Mouse (Mus musculus) c-Kit-positive CD71-positive TER-119-positive erythroid progenitor cells, embryonic 14.5 days (primary cell): ENCODE measurements around the gene Bcan.
A peak's percentile ranks its signal among the peaks of the same experiment; 100 is the strongest.

ENCODE experiments used
- DNase-seq: peaks from one replicate; pipeline ENCODE4 v3.0.0-alpha.2; 2013; ENCODE audit warnings: low spot score

Bcan gene

GRCm38 (mm10) chr3:87996971-87997614, 2.9 kb downstream of the Bcan start:
- DNase-seq: no peak

GRCm38 (mm10) chr3:87996401-87996800, 3.6 kb downstream of the Bcan start:
- DNase-seq: no peak

GRCm38 (mm10) chr3:87995331-87995730, 4.7 kb downstream of the Bcan start:
- no peak for DNase-seq

- peak; percentile 32 for DNase-seq
These were observed 6.6 kb downstream of the Bcan start for GRCm38 (mm10) chr3:87993436-87993835.

GRCm38 (mm10) chr3:87989935-87990334, 10.1 kb downstream of the Bcan start:
- no peak for DNase-seq

GRCm38 (mm10) chr3:87988068-87988467, 12.0 kb downstream of the Bcan start:
- DNase-seq: no peak

GRCm38 (mm10) chr3:87987633-87988032, 12.4 kb downstream of the Bcan start:
- DNase-seq: peak; percentile 36

GRCm38 (mm10) chr3:87986868-87987267, 13.2 kb downstream of the Bcan start:
- peak; percentile 85 for DNase-seq

GRCm38 (mm10) chr3:87985505-87986320, 14.3 kb downstream of the Bcan start:
- DNase-seq: no peak

GRCm38 (mm10) chr3:87984094-87984493, 15.9 kb downstream of the Bcan start:
- no peak for DNase-seq

GRCm38 (mm10) chr3:87983627-87984026, 16.4 kb downstream of the Bcan start:
- DNase-seq: no peak

GRCm38 (mm10) chr3:87982836-87983601, 17.0 kb downstream of the Bcan start:
- no peak for DNase-seq

GRCm38 (mm10) chr3:87981894-87982835, 17.9 kb downstream of the Bcan start:
- DNase-seq: no peak

- no peak for DNase-seq
These were observed 18.7 kb downstream of the Bcan start for GRCm38 (mm10) chr3:87981214-87981760.

GRCm38 (mm10) chr3:87980728-87981127, 19.3 kb downstream of the Bcan start:
- no peak for DNase-seq

GRCm38 (mm10) chr3:87980085-87980484, 19.9 kb downstream of the Bcan start:
- DNase-seq: no peak

GRCm38 (mm10) chr3:87979493-87979892, 20.5 kb downstream of the Bcan start:
- DNase-seq: no peak

- DNase-seq: no peak
These were observed 25.5 kb downstream of the Bcan start for GRCm38 (mm10) chr3:87974381-87974987.

- no peak for DNase-seq
These were observed 26.2 kb downstream of the Bcan start for GRCm38 (mm10) chr3:87973593-87974380.

- no peak for DNase-seq
These were observed 27.3 kb downstream of the Bcan start for GRCm38 (mm10) chr3:87972776-87973175.
